Mouse (Mus musculus): ENCODE data around the gene Large1. TPM values are rescaled to one million over a fixed set of nuclear protein-coding genes. Genes with fewer than 3 reads are reported as not detected.
"Not testable (repeated sequence)": the region's sequence is repeated elsewhere in the genome, so short reads cannot be mapped to it uniquely, and the experiment has no call there.

Large1 gene
- polyA plus RNA-seq, 1 experiment from 2014 or later = 8.7 TPM

DNA sequence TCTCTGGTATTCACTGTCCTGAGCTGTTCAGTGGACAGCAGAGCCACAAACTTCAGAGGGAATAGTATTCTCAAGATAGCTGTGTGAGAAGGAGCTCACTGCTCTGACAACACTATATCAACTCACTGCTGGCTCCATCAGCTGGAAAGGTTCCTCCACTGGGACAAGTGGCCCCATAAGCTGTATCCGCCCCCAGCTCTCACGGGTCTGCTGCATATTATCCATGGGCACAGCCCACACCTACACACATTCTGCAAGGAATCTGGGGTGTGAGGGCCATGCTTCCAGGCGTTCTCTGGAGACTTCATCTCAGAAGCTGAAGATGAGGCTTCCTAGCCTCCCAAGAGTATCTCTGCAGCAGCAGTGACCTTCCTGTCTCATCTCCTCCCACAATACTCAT, 50.4 kb downstream of the Large1 start:
- no peak for ATAC-seq (ENCODE audit: insufficient read depth)
- Histone ChIP-seq H3K4me3 (ENCODE audit: low read depth, low read length) (no peak overlapping the region), H3K4me2 (no peak overlapping the region), H3K9me3 (ENCODE audit: low read depth, low read length) (no peaks in the 10 kb centered on the region), H3K27me3 (ENCODE audit: insufficient read depth, low read length) (no peaks in the 10 kb centered on the region), H3K27ac (ENCODE audit: low read depth) (no peak overlapping the region), H3K36me3 (ENCODE audit: insufficient read depth) (no peaks in the 10 kb centered on the region), H3K4me1 (ENCODE audit: insufficient read depth) (no peaks in the 10 kb centered on the region), H3K9ac (no peak overlapping the region)
- no peak for TF ChIP-seq CTCF (IDR thresholded peaks at IDR 0.05; ENCODE audit: low read depth)
- 73% methylated on average over 3 of the region's 3 CpGs for WGBS
- DNase-seq = no peak

DNA sequence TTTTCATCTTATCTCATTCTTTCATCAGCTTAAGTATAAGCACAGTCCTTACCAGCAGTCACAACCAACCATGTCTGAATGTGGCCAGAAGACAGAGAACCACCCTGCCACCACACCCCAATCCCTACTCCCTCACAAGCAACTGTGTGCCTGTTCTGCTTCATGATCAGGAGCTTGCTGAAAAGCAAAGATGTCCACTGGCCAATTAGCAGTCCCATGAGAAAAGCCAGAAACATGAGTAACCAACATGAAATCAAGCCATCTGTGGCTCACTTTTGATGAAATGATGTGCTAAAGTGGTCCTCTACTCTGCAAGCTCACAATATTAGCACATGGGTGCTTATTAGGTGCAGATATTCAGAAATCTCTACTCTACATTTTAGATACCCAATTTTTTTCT, 57.8 kb downstream of the Large1 start:
- H3K9ac ChIP-seq = no peak overlapping the region
- H3K9me3 ChIP-seq (ENCODE audit: low read depth, low read length) = no peaks in the 10 kb centered on the region
- ATAC-seq (ENCODE audit: insufficient read depth) (no peak), DNase-seq (no peak)
- no peak overlapping the region for H3K4me2 ChIP-seq
- no peak overlapping the region for H3K4me3 ChIP-seq (ENCODE audit: low read depth, low read length)
- no peaks in the 10 kb centered on the region for H3K4me1 ChIP-seq (ENCODE audit: insufficient read depth)
- no peak overlapping the region for H3K27ac ChIP-seq (ENCODE audit: low read depth)
- TF ChIP-seq CTCF (IDR thresholded peaks at IDR 0.05; ENCODE audit: low read depth) = no peak
- no peaks in the 10 kb centered on the region for H3K27me3 ChIP-seq (ENCODE audit: insufficient read depth, low read length)
- H3K36me3 ChIP-seq (ENCODE audit: insufficient read depth) = no peaks in the 10 kb centered on the region

DNA sequence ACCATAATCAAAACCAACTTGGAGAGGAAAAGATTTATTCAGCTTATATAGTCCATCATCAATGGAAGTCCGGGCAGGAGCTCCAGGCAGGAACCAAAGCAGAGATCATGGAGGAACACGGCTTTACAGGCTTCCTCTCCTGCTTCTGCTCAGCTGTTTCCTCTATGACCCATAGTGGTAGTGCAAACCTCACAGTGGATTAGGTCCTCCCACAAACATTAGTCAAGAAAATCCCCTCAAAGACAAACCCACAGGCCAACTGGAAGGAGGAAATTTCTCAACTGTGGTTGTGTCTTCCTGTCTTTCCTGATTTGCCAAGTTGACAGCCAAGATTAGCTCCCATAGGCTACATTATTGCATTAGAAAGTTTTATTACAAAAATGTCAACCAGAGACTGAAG, 59.7 kb downstream of the Large1 start:
- H3K27ac ChIP-seq (ENCODE audit: low read depth) = no peak overlapping the region

DNA sequence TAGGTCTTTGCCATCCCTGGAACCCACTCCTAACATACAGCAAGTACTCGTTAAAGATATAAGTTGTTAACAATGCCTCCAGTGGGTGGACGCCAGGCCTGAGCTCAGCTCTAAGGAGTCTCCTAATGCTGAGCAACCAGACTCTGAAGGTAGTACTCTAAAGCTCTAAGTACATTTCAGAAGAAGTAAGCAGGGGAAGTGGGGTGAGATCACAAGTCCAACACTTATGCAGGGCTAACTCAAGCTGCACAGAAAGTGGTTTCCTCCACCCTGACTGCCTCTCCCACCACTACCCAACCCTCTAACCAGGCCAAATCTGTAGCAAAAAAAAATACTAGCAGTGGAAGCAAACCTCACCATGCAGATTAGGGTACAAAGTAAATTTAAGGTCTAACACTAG, 61.7 kb downstream of the Large1 start:
- DNase-seq (no peak), ATAC-seq (ENCODE audit: insufficient read depth) (no peak)
- Histone ChIP-seq H3K27ac (ENCODE audit: low read depth) (no peak overlapping the region), H3K4me1 (ENCODE audit: insufficient read depth) (no peaks in the 10 kb centered on the region), H3K9ac (no peak overlapping the region), H3K27me3 (ENCODE audit: insufficient read depth, low read length) (no peaks in the 10 kb centered on the region), H3K4me2 (no peak overlapping the region), H3K36me3 (ENCODE audit: insufficient read depth) (no peaks in the 10 kb centered on the region), H3K9me3 (ENCODE audit: low read depth, low read length) (no peaks in the 10 kb centered on the region), H3K4me3 (ENCODE audit: low read depth, low read length) (no peak overlapping the region)
- no peak for TF ChIP-seq CTCF (IDR thresholded peaks at IDR 0.05; ENCODE audit: low read depth)
- 68% methylated on average over 2 of the region's 2 CpGs for WGBS

More for the DNA sequence above, 59.7 kb downstream of the Large1 start:
- no peak for DNase-seq
- TF ChIP-seq CTCF (IDR thresholded peaks at IDR 0.05; ENCODE audit: low read depth) = no peak
- H3K4me1 ChIP-seq (ENCODE audit: insufficient read depth) = no peaks in the 10 kb centered on the region
- no peaks in the 10 kb centered on the region for H3K9me3 ChIP-seq (ENCODE audit: low read depth, low read length)
- H3K36me3 ChIP-seq (ENCODE audit: insufficient read depth) = no peaks in the 10 kb centered on the region
- no peak overlapping the region for H3K9ac ChIP-seq
- no peak overlapping the region for H3K4me3 ChIP-seq (ENCODE audit: low read depth, low read length)
- no peaks in the 10 kb centered on the region for H3K27me3 ChIP-seq (ENCODE audit: insufficient read depth, low read length)
- no peak for ATAC-seq (ENCODE audit: insufficient read depth)
- H3K4me2 ChIP-seq = no peak overlapping the region
- 73% methylated on average over 2 of the region's 2 CpGs for WGBS

DNA sequence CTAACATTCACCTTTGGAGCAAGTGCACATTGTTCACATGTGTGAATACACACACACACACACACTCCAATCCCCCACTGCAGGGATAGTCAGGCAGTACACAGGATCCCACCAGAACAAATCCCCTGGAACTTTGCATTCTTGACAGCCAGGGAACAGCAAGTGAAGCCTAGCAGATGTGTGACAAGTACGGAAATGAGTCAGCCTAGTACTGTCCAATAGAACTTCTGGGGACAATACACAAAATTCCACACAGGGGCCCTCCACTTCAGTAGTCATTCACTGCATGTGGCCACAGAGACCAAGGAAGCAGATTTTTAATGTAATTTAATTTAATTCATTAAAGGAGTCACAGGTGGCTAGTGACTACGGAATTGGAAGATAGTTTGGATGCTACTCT, 62.7 kb downstream of the Large1 start:
- Histone ChIP-seq H3K36me3 (ENCODE audit: insufficient read depth) (no peaks in the 10 kb centered on the region), H3K27ac (ENCODE audit: low read depth) (no peak overlapping the region), H3K4me2 (no peak overlapping the region), H3K4me3 (ENCODE audit: low read depth, low read length) (no peak overlapping the region), H3K9me3 (ENCODE audit: low read depth, low read length) (no peaks in the 10 kb centered on the region), H3K9ac (no peak overlapping the region), H3K4me1 (ENCODE audit: insufficient read depth) (no peaks in the 10 kb centered on the region), H3K27me3 (ENCODE audit: insufficient read depth, low read length) (no peaks in the 10 kb centered on the region)
- no peak for TF ChIP-seq CTCF (IDR thresholded peaks at IDR 0.05; ENCODE audit: low read depth)
- no peak for DNase-seq
- no peak for ATAC-seq (ENCODE audit: insufficient read depth)
- WGBS = 88% methylated on average over 2 of the region's 2 CpGs

DNA sequence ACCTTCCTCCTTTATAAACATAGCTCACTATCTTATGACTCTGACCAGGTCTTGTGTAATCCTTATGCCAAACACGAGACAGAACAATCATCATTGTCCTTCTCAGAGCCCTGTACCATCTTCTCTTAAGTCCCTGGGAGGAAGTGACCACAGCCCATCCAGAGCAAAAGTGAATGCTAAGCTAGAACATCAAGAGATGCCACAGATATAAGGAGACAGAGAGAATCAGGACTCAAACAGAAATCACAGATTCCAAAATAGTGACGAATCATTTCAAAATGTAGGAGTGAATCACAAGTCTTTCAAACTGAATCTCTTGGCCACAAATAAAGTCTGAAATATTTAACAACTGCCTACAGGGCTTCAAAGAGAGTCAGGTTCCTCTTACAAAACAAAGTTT, 63.5 kb downstream of the Large1 start:
- Histone ChIP-seq H3K9ac (no peak overlapping the region), H3K27me3 (ENCODE audit: insufficient read depth, low read length) (no peaks in the 10 kb centered on the region), H3K4me3 (ENCODE audit: low read depth, low read length) (no peak overlapping the region), H3K36me3 (ENCODE audit: insufficient read depth) (no peaks in the 10 kb centered on the region), H3K4me2 (no peak overlapping the region), H3K4me1 (ENCODE audit: insufficient read depth) (no peaks in the 10 kb centered on the region), H3K27ac (ENCODE audit: low read depth) (no peak overlapping the region), H3K9me3 (ENCODE audit: low read depth, low read length) (no peaks in the 10 kb centered on the region)
- 66% methylated on average over 2 of the region's 2 CpGs for WGBS
- DNase-seq = no peak
- no peak for TF ChIP-seq CTCF (IDR thresholded peaks at IDR 0.05; ENCODE audit: low read depth)
- ATAC-seq (ENCODE audit: insufficient read depth) = no peak

DNA sequence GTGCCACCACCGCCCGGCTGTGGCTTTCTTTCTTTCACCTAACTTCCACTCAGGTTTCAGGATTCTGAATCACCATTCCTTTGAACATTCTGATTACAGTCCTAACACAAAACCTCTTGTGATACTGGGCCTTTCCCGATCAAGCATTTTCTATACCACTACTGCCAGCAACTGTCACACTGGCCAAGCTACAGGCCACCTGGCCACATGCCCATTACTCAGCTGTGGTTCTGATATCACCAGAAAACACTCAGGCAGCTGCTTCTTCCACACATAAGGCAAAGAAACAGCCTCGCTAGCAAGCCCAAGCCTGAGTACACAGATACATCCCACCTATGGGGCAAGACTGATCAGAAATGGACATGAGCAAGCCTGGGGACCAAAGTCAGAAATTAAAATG, 71.3 kb downstream of the Large1 start:
- H3K27me3 ChIP-seq (ENCODE audit: insufficient read depth, low read length) = no peaks in the 10 kb centered on the region
- no peak overlapping the region for H3K4me3 ChIP-seq (ENCODE audit: low read depth, low read length)
- no peaks in the 10 kb centered on the region for H3K9me3 ChIP-seq (ENCODE audit: low read depth, low read length)
- WGBS = 88% methylated on average over 4 of the region's 4 CpGs
- ATAC-seq (ENCODE audit: insufficient read depth) (no peak), DNase-seq (peak; percentile 33)
- TF ChIP-seq CTCF (IDR thresholded peaks at IDR 0.05; ENCODE audit: low read depth) = no peak
- no peak overlapping the region for H3K4me2 ChIP-seq
- H3K4me1 ChIP-seq (ENCODE audit: insufficient read depth) = no peaks in the 10 kb centered on the region
- no peak overlapping the region for H3K9ac ChIP-seq
- no peak overlapping the region for H3K27ac ChIP-seq (ENCODE audit: low read depth)
- no peaks in the 10 kb centered on the region for H3K36me3 ChIP-seq (ENCODE audit: insufficient read depth)

DNA sequence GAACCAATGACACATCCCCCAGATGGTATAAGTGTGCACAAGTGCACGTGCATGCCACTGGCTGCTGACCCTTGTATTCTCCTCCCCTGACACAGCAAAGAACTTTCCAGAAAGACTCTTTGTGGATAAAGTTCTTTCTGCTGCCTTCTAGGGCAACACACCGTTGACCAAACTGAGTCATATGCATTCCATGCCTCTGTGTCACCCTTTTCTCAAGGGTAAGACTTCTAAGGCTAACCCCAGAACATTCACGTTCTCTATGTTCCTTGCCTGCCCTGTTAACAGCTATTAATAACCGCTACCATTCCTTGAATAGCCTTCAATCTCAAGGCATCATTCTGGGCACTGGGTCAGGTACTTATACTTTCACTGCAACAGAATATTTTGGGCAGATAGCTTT, 77.3 kb downstream of the Large1 start:
- TF ChIP-seq CTCF (IDR thresholded peaks at IDR 0.05; ENCODE audit: low read depth) = no peak
- ATAC-seq (ENCODE audit: insufficient read depth) = no peak
- H3K9me3 ChIP-seq (ENCODE audit: low read depth, low read length) = no peaks in the 10 kb centered on the region
- no peak overlapping the region for H3K4me2 ChIP-seq
- H3K27ac ChIP-seq (ENCODE audit: low read depth) = no peak overlapping the region
- no peak for DNase-seq
- no peaks in the 10 kb centered on the region for H3K27me3 ChIP-seq (ENCODE audit: insufficient read depth, low read length)
- WGBS = 70% methylated on average over 4 of the region's 4 CpGs
- H3K9ac ChIP-seq = no peak overlapping the region
- H3K4me1 ChIP-seq (ENCODE audit: insufficient read depth) = no peaks in the 10 kb centered on the region
- H3K36me3 ChIP-seq (ENCODE audit: insufficient read depth) = no peaks in the 10 kb centered on the region
- no peak overlapping the region for H3K4me3 ChIP-seq (ENCODE audit: low read depth, low read length)

DNA sequence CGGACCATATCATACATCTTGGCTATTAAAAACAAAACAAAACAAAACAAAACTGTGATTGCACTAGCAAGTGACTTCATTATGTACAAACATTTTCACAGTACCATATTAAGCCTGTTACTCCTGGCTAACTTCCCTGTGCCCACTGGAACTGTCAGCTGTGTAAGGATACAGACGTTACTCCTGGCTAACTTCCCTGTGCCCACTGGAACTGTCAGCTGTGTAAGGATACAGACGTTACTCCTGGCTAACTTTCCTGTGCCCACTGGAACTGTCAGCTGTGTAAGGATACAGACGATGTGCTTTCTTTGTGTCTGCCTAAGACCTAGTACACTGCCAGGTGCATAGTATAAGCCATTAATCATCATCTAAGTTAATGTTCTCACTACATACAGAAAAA, 77.9 kb downstream of the Large1 start:
- H3K36me3 ChIP-seq (ENCODE audit: insufficient read depth); H3K4me3 ChIP-seq (ENCODE audit: low read depth, low read length); H3K9ac ChIP-seq; DNase-seq; H3K27me3 ChIP-seq (ENCODE audit: insufficient read depth, low read length); ATAC-seq (ENCODE audit: insufficient read depth); H3K4me2 ChIP-seq; H3K27ac ChIP-seq (ENCODE audit: low read depth); H3K4me1 ChIP-seq (ENCODE audit: insufficient read depth); H3K9me3 ChIP-seq (ENCODE audit: low read depth, low read length): not testable (repeated sequence)
- WGBS = 51% methylated on average over 4 of the region's 4 CpGs

Data from lung, embryonic 14.5 days (tissue).